Mouse (Mus musculus) liver, adult (tissue): ENCODE measurements around the gene BC048562.

Source experiments
- GATA4 ChIP-seq: IDR thresholded peaks from 2 replicates; pipeline ENCODE4 v1.6.1; 2014; ENCODE audit warnings: mild to moderate bottlenecking, low read length; ENCODE audit not compliant: insufficient replicate concordance

Gene BC048562

DNA sequence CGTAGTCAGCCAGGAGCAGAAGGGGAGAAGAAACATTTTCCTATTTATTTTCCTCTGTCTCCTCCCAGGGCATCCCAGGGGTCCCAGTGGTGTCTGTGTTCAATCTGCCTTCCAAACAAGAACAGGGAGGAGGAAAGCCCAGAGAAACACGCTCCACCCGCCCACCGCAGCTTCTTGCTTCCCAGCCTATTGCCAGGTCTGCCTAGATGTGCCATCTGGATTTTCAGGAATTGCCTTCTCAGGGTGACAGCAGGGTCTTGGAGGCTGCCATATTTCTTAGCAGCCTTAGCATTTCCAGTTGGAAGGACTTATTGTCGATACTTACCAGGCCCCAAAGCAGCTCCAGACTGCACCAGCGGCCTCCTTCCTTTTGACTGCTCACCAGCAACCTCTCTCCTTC, 2.9 kb downstream of the BC048562 start:
- no peak for TF ChIP-seq GATA4

DNA sequence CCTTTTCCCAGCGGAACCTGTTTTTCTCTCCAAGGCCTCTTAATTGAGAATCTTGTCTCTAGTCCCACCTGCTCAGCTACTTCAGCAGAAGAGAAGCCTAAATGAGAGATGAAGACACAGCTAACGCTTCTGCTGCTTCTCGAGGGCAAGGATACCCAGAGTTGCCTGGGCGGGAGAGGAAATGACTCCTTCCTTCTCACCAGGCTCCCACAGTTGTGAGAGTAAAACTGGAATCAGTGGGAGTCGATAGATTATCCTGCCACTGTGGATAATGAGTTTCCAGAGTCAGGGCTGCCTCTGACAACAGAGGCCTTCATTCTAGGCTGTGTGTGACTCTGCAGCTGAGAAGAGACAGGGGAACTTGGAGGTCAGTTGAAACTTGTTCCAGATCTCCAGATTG, 4.2 kb downstream of the BC048562 start:
- no peak for TF ChIP-seq GATA4

DNA sequence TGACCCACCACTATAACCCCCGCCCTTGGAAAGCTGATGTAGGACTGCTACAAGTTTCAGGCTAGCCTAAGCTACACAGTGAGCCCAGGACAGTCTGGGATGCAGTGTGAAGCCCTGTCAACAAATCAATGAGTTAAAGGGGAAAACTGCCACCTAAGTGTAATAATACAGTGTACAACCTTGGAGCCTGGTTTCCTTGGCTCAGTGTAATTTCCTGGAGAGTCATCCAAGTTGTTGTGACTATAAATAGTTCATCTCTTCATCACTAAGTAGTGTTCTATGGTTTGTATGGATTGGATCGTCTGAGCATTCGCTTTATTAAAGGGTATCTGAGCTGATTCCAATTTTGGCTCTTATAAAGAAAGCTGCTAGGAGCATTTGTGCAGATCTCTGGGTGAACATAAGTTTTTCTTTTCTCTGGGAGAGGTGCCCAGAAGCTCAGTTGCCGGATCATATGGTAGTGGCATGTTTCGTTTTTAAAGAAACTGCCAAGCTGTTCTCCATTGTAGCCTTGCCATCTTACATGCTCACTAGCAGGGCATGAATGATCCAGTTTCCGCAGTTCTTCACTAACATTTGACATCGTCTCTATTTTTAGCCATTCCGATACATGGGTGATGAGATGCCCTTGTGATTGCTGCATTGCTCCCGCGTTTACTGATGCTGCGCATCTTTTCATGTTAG, 5.1 kb downstream of the BC048562 start:
- no peak for TF ChIP-seq GATA4

DNA sequence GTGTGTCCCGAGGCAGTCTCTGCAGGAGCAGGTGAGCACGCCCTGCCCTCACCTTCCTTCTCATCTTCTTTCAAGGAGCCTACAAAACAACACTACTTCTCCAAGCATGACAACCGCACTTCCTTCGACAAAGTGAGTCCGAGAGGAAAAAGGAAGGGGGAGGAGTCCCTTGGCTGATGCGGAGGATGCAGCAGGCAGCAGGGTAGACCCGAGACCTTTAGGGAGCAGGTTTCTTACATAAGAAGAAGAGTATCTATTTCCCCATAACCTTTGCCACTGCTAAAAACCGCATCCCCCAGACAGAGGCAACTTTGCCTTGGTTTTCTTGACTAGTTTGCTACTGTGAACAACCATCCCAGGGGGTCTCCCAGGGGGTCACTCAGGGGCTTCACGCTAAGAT, 8.8 kb downstream of the BC048562 start:
- TF ChIP-seq GATA4: no peak

DNA sequence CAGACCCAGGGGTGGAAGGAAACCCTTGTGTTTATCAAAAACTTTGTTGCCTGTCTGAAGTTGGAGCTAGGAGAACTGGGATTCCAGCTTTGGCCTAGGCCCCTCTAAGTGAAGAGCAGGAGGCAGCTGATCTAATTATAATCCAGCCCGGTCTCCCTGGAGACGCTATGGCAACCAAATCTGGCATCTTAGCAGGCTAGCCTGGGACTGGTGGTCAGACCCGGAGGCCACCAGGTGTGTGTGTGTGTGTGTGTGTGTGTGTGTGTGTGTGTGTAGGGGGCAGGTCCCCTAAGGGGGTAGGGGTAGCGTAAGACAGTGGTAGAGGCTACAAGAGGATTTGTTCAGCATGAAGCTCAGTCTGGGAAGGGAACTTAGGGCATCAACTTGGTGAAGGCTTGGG, 13.6 kb downstream of the BC048562 start:
- no peak for TF ChIP-seq GATA4

DNA sequence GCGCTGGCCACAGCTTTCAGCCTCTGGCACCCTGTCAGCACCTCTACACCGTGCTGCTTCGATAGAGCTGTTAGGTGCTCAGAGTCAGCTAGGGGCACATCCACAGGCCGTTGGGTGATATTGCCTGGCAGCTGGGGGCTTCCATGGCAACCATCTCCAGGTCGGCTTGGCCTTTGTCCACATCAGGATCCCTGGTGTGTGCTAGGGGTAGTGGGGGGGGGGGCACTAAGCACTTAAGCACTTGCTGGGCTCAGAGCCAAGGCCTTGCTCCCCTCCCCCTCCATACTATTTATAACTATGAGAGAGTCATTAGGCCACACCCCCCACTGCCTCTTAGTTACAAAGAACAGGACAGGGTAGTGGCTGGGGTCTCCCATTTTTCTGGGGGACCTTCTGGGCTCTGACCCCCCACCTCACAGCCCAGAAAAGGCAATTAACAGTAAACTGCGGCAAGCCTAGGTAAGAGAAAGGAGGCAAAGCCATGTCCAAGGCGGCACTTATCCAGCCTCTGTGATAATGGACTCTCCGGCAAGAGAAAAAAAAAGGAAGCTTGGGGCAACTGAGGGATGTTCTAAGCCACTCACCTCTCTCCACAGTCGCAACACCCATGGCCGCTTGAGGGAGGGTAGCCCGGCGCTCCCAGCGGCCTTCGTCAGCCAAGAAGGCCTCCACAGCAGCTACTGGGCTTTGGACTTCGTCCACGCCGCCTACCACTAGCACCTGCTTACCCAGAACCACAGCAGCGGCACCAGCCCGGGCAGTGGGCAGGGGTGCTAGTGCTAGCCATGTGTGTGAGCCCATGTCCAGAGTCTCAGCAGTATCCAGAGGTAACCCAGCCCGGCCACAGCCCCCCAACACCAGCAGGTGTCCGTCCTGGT, 14.2 kb downstream of the BC048562 start:
- TF ChIP-seq GATA4: no peak

DNA sequence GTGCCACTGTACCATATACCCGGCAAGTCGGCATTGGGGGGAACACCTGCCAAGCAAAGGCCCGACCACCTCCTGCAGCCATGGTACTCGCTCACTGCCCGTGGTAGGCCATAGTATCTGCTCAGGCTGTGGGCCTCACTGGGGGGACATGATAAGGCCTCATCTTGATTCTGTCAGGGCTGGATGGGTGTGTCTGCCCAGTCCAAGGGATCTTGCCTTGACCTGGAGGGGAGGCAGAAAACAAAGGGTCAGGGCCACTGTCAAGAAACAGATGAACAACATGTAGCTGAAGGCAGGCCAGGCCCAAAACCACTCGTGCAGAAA, 14.8 kb downstream of the BC048562 start:
- TF ChIP-seq GATA4: no peak

DNA sequence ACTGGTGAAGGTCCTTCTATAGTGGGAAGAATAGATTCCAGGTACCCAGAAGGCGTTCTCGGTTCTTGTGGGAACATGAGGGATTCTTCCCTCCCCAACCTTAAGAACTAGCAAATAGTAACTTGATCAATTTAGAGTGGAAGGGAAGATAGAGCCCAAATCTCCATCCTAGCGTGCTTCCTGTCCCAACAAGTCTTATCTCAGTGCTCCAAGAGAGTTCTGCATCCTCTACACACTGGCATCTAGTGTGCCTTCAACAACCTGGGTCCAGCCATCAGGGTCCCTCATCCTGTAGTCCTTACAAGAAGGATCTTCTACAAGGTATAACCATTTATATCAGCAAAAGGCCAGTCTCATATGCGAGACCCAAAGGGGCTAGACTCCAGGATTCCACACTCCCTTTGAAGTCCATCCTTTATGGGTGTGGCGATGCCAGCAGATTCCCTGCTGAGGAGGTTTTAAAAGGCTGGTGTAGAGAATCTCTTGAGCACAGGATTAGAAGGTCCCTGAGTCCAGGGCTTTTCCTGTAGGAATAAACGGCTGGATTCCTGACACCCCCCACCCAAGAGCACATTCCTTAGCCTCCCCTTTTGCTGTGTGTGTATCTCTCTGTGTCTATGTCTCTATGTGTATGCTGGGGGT, 15.4 kb downstream of the BC048562 start:
- no peak for TF ChIP-seq GATA4

DNA sequence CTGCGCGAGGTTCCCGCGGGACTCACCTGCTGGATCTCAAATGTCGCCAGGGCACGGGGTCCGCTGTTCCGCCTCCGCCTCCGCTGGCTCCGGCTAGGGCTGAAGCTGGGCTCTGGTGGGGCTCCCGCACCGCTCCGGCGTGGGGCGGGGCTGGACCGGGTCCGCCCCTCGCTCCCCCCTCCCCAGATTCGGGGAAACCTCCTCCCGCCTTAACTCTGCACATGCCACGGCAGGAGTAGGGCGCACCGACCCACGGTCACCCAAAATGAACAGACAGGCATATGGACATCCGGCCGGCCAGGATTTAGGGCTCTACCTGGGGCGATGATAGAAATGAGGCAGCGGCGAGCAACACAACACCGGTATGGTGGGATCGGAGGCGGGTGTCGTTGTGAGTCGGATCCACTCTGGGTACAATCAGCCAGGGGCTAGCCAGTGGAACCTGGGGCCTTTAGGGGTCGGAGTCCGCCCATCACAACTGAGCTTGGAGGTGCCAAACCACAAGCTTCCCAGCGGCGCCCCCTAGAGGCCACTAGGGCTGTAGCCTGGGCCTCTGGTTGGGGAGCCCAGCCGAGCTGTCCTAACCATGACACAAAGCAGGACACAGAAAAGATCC, 16.1 kb downstream of the BC048562 start:
- TF ChIP-seq GATA4: no peak

DNA sequence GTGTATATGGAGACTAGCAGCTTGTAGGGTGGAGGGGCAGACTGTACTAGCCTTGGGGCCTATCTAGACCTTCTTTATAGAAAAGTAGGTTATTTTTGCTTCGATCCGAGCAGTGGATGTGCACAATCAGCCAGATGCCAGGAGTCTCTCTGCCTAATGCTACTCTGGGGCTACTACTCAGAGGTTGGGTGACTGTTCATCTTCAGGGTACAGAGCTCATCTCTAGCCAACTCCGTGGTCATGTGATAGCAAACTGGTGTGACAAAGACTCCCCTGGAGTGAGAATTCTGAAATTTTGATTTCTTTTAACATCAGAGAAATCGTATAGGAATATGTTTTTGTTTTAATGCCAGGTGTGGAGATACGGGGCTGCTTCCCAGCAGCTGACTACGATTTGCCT, 16.6 kb downstream of the BC048562 start:
- no peak for TF ChIP-seq GATA4

DNA sequence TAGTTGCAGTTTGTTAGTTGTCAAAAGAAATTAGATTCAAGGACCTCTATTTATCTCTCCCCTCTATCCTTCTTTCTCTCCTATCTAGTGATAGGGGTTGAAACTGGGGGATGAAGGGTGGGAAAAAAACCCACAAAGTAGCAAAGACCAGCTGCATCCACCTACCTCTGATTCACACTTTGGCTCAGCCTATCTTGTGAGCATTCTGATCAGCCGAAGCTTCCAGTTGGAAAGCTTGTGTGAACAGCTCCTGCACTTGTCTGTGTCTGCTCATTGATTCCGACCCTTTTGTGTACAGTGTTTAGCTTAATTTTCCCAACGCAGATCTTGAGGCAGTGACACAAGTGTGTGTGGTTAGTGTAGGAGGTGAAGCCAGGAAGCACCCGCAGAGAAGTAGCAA, 17.2 kb downstream of the BC048562 start:
- no peak for TF ChIP-seq GATA4

DNA sequence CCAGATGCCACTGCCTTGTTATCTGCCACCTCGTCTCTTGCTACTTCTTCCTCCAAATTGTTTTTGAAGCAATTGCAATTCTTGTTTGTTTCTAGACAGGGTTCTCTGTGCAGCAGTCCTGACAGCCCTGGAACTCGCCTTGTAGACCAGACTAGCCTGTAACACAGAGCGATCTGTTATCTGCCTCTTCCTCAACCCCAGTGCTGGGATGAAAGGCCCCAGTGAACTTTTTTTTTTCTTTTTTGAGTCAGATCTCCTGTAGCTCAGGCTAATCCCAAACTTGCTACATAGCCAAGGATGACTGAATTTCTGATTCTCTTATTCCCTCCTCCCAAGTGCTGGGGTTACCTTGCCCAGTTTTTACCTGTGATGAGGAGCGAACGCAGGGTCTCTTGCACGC, 18.1 kb downstream of the BC048562 start:
- TF ChIP-seq GATA4: no peak

DNA sequence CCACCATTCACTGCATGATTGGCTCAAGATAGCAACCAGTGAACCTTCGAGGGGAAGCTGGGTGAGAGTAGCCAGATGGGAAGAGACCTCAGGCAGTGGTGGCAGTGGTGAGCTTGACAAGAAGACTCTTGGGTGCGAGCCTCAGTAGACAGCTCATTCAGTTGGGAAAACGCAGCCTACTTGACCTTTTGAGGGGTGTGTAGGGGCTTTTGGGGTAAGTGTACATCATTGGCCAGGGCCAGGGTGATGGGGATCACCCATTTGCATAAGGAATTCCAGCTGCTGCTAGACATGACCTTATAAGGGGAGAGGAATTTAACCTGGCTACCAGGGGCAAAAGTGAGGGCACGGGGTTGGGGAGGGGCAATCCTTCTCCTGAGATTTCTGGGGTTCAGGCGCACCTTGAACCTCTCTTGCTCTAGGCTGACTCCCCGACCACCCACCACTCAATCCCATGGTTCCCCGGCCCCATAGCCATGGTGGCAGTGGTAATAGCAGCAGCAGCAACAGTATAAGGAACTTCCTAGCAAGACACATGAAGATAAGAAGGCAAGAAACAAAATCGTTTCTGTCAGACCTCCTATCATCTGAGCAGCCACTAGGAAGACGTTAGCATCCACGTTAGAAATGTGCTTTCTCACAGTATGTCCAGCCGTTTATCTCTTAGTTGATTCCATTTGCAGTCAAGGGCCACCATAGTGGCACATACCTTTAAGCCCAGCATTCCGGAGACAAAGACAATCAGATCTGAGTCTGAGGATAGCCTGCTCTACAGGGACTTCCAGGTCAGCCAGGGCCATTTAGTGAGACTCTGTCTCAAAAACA, 19.7 kb downstream of the BC048562 start:
- no peak for TF ChIP-seq GATA4

DNA sequence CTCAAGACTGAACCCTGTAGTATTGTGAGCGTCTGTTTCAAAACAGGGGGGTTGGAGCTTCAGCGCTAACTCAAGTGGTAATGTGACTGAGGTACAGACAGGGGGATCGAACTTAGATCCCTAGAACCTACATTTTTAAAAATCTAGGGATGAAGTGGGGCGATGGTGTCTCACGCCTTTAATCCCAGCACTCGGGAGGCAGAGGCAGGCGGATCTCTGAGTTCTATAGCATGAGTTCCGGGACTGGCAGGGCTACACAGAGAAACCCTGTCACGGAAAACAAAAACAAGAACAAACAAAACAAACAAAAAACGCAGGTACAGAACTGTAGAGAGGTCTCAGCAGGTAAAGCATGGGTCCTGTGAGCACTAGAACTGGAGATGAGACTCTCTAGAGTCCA, 20.7 kb downstream of the BC048562 start:
- TF ChIP-seq GATA4: no peak

DNA sequence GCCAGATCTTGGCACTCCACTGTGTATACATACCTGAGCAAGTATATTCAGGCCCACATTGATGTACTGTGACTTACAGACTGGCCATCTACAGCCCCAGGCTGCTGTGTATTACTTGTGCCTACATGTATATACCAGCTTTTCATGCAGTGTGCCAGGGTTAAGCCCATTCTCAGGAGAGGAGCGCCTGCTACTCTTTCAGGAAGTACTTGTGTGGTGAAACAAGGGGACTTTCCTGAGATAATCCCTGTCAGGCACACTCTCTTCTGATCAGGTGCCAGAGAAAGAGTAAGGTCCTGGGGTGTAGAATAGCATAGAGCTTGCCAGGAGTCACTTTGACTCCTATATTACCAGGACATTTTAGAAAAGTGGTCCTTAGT, 23.6 kb downstream of the BC048562 start:
- TF ChIP-seq GATA4: no peak
